Mouse (Mus musculus) liver, embryonic 14.5 days (tissue): ENCODE results near the gene Rnf141. TPM values are rescaled to one million over a fixed set of nuclear protein-coding genes. Genes with fewer than 3 reads are reported as not detected.

Experiments used
- ATAC-seq: fragments of 200-750 bp; cut with Nextera tagmentation; 2 replicates; pipeline ENCODE4 v1.8.0; 2017; ENCODE audit warnings: moderate number of reproducible peaks, mild to moderate bottlenecking, moderate library complexity; ENCODE audit not compliant: insufficient read depth
- DNase-seq, 3 experiments: peaks; one replicate each; pipeline ENCODE4 v3.0.0-alpha.2; 2012 to 2013; ENCODE audit warnings: low read depth in 3 of 3, low spot score in 3 of 3
- H3K27ac ChIP-seq: fragments of 300-500 bp; sonication (generic); 2 replicates; pipeline ENCODE4 v1.5.1; 2014; ENCODE audit warnings: moderate library complexity, mild to moderate bottlenecking, control low read depth, inconsistent platforms
- H3K27me3 ChIP-seq: fragments of 300-500 bp; sonication (generic); 2 replicates; pipeline ENCODE4 v1.6.1; 2014; ENCODE audit warnings: mild to moderate bottlenecking, low read length, moderate library complexity; ENCODE audit not compliant: control insufficient read depth, insufficient read depth
- H3K36me3 ChIP-seq: fragments of 300-500 bp; sonication (generic); replicated peaks from 2 replicates; pipeline ENCODE4 v1.6.1; 2014; ENCODE audit warnings: low read depth; ENCODE audit not compliant: control insufficient read depth, insufficient read depth
- H3K4me1 ChIP-seq, 2 experiments: fragments of 200-500 bp in 1 of 2; fragments of 300-500 bp in 1 of 2; sonication (generic) in 1 of 2; replicated peaks; 2 replicates each; pipeline ENCODE4 v1.6.1; 2012 to 2014; ENCODE audit warnings: antibody characterized with exemption in 1 of 2, inconsistent platforms in 1 of 2, low read length in 1 of 2; ENCODE audit not compliant: control insufficient read depth in 2 of 2, insufficient read depth in 2 of 2
- H3K4me2 ChIP-seq: fragments of 300-500 bp; sonication (generic); 2 replicates; pipeline ENCODE4 v1.6.1; 2014; ENCODE audit warnings: low read depth, mild to moderate bottlenecking, control low read depth, moderate library complexity
- H3K4me3 ChIP-seq, 2 experiments: fragments of 200-500 bp in 1 of 2; fragments of 300-500 bp in 1 of 2; sonication (generic) in 1 of 2; 2 replicates each; pipeline ENCODE4 v1.5.1; 2012 to 2014; ENCODE audit warnings: low read depth in 2 of 2, low read length in 2 of 2, mild to moderate bottlenecking in 2 of 2, control low read depth in 1 of 2, inconsistent platforms in 1 of 2, moderate library complexity in 1 of 2; ENCODE audit not compliant: insufficient read depth in 1 of 2
- H3K9ac ChIP-seq: fragments of 300-500 bp; sonication (generic); replicated peaks from 2 replicates; pipeline ENCODE4 v1.6.1; 2014; ENCODE audit warnings: mild to moderate bottlenecking, control low read depth, moderate library complexity
- H3K9me3 ChIP-seq: fragments of 300-500 bp; sonication (generic); 2 replicates; pipeline ENCODE4 v1.6.1; 2016; ENCODE audit warnings: low read length, mixed read lengths; ENCODE audit not compliant: control insufficient read depth
- CTCF ChIP-seq: IDR thresholded peaks from 2 replicates; pipeline ENCODE4 v1.5.1; 2016; ENCODE audit warnings: antibody characterized with exemption, low read depth, control low read depth
- EP300 ChIP-seq: IDR thresholded peaks from 2 replicates; pipeline ENCODE4 v1.6.1; 2016; ENCODE audit warnings: antibody characterized with exemption, low read depth
- WGBS: fragments of 180-500 bp; shearing (Covaris S2); extraction: QIAGEN DNeasy Blood & Tissue Kit; methylation state at CpG from one replicate; pipeline ENCODE4 v1.1.7; 2014; ENCODE audit not compliant: insufficient replicate concordance; 5-methylcytosine and 5-hydroxymethylcytosine counted together
- polyA plus RNA-seq, 2 experiments: library from polyadenylated mRNA; depleted of rRNA in 1 of 2; stranded (reverse) in 1 of 2; unstranded in 1 of 2; fragments of >200 nt; fragmentation: Nextera tagmentation in 1 of 2; extraction: Ambion mirVana in 1 of 2; gene quantifications; 2 replicates each; pipeline versions ENCODE4 v1.2.1 to v1.2.3; 2012 to 2014

Gene Rnf141
- polyA plus RNA-seq, 2 experiments: 17.4 to 25.4 TPM

DNA sequence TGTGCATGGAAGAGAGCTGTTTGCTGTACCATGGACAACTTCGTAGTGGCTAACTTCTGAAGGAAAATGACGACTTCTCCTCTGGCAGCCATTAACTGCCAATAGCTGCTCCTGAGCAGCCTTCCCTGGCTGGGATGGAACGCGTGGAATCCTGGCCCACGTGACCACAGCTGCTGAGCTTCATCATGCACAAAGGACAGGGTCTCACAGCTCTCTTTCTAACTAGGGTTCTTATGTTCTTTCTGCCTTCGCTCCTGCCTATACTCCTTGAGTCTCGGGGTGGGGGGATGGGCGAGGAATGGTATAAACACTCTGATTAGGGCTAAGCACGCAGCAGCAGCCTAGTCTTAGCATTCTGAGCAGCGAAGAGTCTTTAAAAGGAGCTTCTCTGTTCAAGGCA lies 20.8 kb upstream of the Rnf141 start:
- Histone ChIP-seq H3K27ac (no peak overlapping the region), H3K4me2 (no peak overlapping the region)

DNA sequence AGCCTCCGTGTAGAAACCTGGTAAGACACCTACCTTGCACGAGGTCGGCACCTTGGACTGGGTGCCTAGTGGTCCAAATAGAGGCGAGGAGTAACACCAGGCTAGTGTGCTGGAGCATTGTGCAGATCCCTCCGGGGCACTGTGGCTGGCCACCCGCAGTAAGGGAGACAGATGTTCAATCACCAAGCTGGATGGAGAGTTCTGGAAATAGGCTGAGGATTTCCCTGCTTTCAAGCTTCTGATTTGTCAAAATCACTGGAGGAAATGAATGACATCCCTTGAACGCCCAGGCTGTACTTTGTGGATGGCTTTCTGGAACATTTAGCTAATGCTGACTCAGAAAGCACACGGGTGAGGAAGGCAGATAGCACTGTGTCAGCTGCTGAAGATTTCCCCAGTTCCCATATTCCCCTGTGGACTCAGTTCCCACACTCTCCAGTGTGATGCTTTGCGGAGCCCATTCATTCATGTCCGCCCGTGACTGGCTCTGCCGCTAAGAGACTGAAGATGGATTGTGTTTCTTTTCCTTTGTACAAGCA lies 18.6 kb upstream of the Rnf141 start, which contains the start of gene Lyve1:
Gene Lyve1, minus strand, starts transcription at position 489 of the 539 bp plus-strand sequence.
- no peak within 1 kb of the TSS for H3K9ac ChIP-seq
- no peaks in the 10 kb centered on the region for H3K36me3 ChIP-seq
- TF ChIP-seq EP300 (no peak), CTCF (no peak)
- 53% methylated on average over 12 of the region's 12 CpGs for WGBS
- peak; percentile 61; the same call in 1 of the 2 replicates for ATAC-seq
- H3K9me3 ChIP-seq: no peaks in the 10 kb centered on the region
- H3K4me2 ChIP-seq: no peak within 1 kb of the TSS
- no peak within 1 kb of the TSS for H3K4me3 ChIP-seq
- no peak within 1 kb of the TSS for H3K27ac ChIP-seq
- no peaks in the 10 kb centered on the region for H3K27me3 ChIP-seq
- DNase-seq: no peak
- peaks cover 3 to 9% of the 10 kb centered on the region in 2 experiments; a peak in 3 of 4 replicates for H3K4me1 ChIP-seq

More for the DNA sequence above, 20.8 kb upstream of the Rnf141 start:
- H3K4me3 ChIP-seq: no peak overlapping the region
- no peak for DNase-seq
- ATAC-seq: no peak
- H3K9me3 ChIP-seq: no peaks in the 10 kb centered on the region
- WGBS: 57% methylated on average over 10 of the region's 10 CpGs
- TF ChIP-seq CTCF: no peak
- TF ChIP-seq EP300: no peak
- no peaks in the 10 kb centered on the region for H3K27me3 ChIP-seq
- peaks cover 3% of the 10 kb centered on the region in 2 experiments; a peak in 3 of 4 replicates for H3K4me1 ChIP-seq
- H3K9ac ChIP-seq: no peak overlapping the region
- no peaks in the 10 kb centered on the region for H3K36me3 ChIP-seq

DNA sequence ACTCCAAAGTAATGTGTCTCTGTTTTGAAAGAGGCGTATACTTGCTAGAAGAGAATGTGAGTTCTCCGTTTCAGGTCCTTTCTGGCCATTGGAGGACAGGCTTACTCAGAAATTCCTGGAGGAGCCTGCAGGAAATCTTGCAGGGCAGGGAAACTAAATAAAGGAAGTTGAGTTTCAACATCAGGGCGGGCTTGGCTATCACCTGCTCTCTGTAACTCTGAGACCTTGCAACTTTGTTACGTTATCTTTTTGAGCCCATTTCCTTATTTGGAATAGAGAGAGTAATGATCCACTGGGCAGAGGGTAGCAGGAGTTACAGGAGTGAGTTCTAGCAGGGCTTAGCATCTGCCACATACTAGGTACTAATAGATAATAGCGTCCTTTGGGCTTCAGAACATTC lies 15.9 kb upstream of the Rnf141 start:
- WGBS: 19% methylated on average over 5 of the region's 5 CpGs
- ATAC-seq (no peak), DNase-seq (no peak)
- TF ChIP-seq CTCF (no peak), EP300 (no peak)
- Histone ChIP-seq H3K4me2 (no peak overlapping the region), H3K4me1 (peaks cover 3 to 14% of the 10 kb centered on the region in 2 experiments; a peak in 3 of 4 replicates), H3K36me3 (no peaks in the 10 kb centered on the region), H3K27me3 (no peaks in the 10 kb centered on the region), H3K4me3 (no peak overlapping the region), H3K9ac (no peak overlapping the region), H3K9me3 (no peaks in the 10 kb centered on the region), H3K27ac (no peak overlapping the region)

DNA sequence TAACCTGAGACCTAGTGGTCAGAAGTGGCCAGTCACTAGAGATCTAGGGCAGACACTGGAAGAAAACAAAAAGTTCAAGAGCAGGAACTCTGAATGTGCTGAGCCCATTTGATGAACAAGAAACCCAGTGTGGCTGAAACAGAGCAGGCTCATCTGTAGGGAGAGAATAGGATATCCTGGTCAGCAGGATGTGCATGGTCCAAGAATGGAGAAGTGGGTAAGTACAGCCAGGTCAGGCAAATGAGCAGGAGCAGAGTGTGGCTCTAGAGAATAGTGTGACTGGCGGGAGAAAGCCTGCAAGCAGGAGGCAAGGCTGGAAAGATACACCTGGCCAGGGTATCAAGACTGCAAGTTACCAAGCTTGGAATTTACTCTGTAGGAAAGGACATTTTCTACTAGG lies 11.3 kb upstream of the Rnf141 start:
- Histone ChIP-seq H3K9ac (no peak overlapping the region), H3K36me3 (no peaks in the 10 kb centered on the region), H3K4me1 (peaks cover 1 to 29% of the 10 kb centered on the region in 2 experiments; a peak in 3 of 4 replicates), H3K4me3 (no peak overlapping the region), H3K9me3 (no peaks in the 10 kb centered on the region), H3K27ac (no peak overlapping the region), H3K4me2 (no peak overlapping the region), H3K27me3 (no peaks in the 10 kb centered on the region)
- DNase-seq (no peak), ATAC-seq (no peak)
- TF ChIP-seq EP300 (no peak), CTCF (no peak)
- WGBS: 25% methylated on average over 1 of the region's 1 CpGs

DNA sequence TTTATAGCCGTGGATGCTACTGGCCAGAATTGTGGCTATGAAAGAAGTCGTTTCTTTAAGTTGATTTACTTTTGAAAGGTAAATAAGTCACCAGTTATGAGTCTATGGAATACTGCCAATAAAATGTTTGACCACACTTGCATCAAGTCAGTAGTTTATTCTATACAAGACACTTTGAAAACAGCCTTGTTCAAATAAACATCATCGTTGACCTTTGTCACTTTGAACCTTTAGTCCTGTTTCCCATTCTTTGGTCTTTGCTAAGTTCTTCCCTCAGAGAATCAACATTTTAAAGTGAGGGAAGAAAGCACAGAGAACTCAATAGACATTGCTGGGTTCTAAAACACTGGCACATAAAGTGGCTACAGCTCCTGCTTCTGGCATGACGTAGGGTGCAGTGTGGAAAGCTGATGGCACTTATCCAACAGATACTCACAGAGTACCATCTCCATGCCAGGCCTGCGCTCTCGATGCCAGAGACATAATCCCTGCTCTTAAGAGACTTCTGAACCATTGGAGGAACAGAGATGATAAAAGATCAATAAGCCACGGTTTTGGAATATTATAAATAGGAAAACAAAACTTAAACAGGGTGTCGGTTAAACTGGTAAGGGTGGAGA lies 10.8 kb upstream of the Rnf141 start:
- Histone ChIP-seq H3K36me3 (no peaks in the 10 kb centered on the region), H3K27ac (no peak overlapping the region), H3K4me2 (no peak overlapping the region), H3K9ac (no peak overlapping the region), H3K9me3 (no peaks in the 10 kb centered on the region), H3K4me3 (no peak overlapping the region), H3K27me3 (no peaks in the 10 kb centered on the region), H3K4me1 (peaks cover 0 to 26% of the 10 kb centered on the region in 2 experiments; a peak in 2 of 4 replicates)
- no peak for DNase-seq
- TF ChIP-seq CTCF (no peak), EP300 (no peak)
- no peak for ATAC-seq
- 60% methylated on average over 8 of the region's 8 CpGs for WGBS
